Mouse (Mus musculus) cerebellum, adult 2 months (tissue): ENCODE measurements around the gene Hcn3.
A peak's percentile ranks its signal among the peaks of the same experiment; 100 is the strongest.

Experiments
- CTCF ChIP-seq: fragments of 200-500 bp; IDR thresholded peaks from 2 replicates; pipeline ENCODE4 v1.5.1; 2011; ENCODE audit warnings: low read depth, mild to moderate bottlenecking, control low read depth, low read length, moderate library complexity, borderline replicate concordance; ENCODE audit not compliant: insufficient read depth
- POLR2A ChIP-seq: fragments of 200-500 bp; IDR thresholded peaks from 2 replicates; pipeline ENCODE4 v1.6.1; 2011; ENCODE audit warnings: low read length, control low read depth, borderline replicate concordance; ENCODE audit not compliant: insufficient read depth

- peak; percentile 52 for TF ChIP-seq CTCF
- no peak for TF ChIP-seq POLR2A
Observed at GRCm38 (mm10) chr3:89132285-89133062, 27.5 kb downstream of the Hcn3 start.
